Comparison of ENCODE assay signal across 12 mouse cellular contexts in genomic region chr19:6857391-6858005, GRCm38 (mm10). TPM values are rescaled to one million over a fixed set of nuclear protein-coding genes. Genes with fewer than 3 reads are reported as not detected.
DNase-seq lines count a peak whose midpoint lies in the region; ATAC-seq and TF ChIP-seq lines count a peak whose summit lies in the region.
"Had no signal": no experiment of that assay in that cellular context is flagged by ENCODE, and none has a peak within 500 bp of the region (broad histone marks: within the 10 kb centered on the region; RNA-seq: fewer than 3 reads in every experiment).

No protein-coding gene starts in this region.

- no peak overlapping the region for H3K9ac ChIP-seq in hindbrain, postnatal 0 days (replicated peaks; ENCODE audit: low read length)
- no peak overlapping the region for H3K9ac ChIP-seq in liver, embryonic 15.5 days
- H3K9ac ChIP-seq: hindbrain, embryonic 15.5 days; kidney, embryonic 15.5 days had no signal

- no peak overlapping the region for H3K4me3 ChIP-seq in hindbrain, embryonic 10.5 days
- no peak overlapping the region for H3K4me3 ChIP-seq in hindbrain, postnatal 0 days (ENCODE audit: low read length)
- peak overlapping the region; percentile 72 for H3K4me3 ChIP-seq in G1E (ENCODE audit: low read depth, low read length)
- H3K4me3 ChIP-seq in liver, embryonic 15.5 days (replicated peaks) = peak overlapping the region; percentile 20
- H3K4me3 ChIP-seq: erythroblast, embryonic 14.5 days; hindbrain, embryonic 15.5 days; kidney, embryonic 15.5 days; layer of hippocampus, adult 2 months had no signal

- H3K9me3 ChIP-seq in hindbrain, embryonic 10.5 days = no peaks in the 10 kb centered on the region
- no peaks in the 10 kb centered on the region for H3K9me3 ChIP-seq in hindbrain, postnatal 0 days (ENCODE audit: low read length)
- no peaks in the 10 kb centered on the region for H3K9me3 ChIP-seq in G1E (replicated peaks)
- no peaks in the 10 kb centered on the region for H3K9me3 ChIP-seq in liver, embryonic 15.5 days (replicated peaks)
- H3K9me3 ChIP-seq: hindbrain, embryonic 15.5 days; kidney, embryonic 15.5 days had no signal

- no peak for ATAC-seq in hindbrain, postnatal 0 days
- no peak for ATAC-seq in G1E (ENCODE audit: extremely low read depth, insufficient number of reproducible peaks, low FRiP score, poor library complexity, severe bottlenecking)
- no peak for ATAC-seq in liver, embryonic 15.5 days (ENCODE audit: insufficient read depth)

- peaks cover 55% of the 10 kb centered on the region for H3K27me3 ChIP-seq in hindbrain, embryonic 10.5 days (ENCODE audit: insufficient read depth, poor library complexity, severe bottlenecking)
- no peaks in the 10 kb centered on the region for H3K27me3 ChIP-seq in hindbrain, postnatal 0 days (ENCODE audit: insufficient read depth, low read length)
- H3K27me3 ChIP-seq in G1E (ENCODE audit: insufficient read depth, low read length) = no peaks in the 10 kb centered on the region
- H3K27me3 ChIP-seq in liver, embryonic 15.5 days = 0 out of 2 replicates have a peak, but pooled peaks cover 14% of the 10 kb centered on the region

- no peak for TF ChIP-seq CTCF in hindbrain, postnatal 0 days (IDR thresholded peaks at IDR 0.05; ENCODE audit: low read depth)
- no peak for TF ChIP-seq CTCF in G1E (IDR thresholded peaks at IDR 0.05; ENCODE audit: low read depth, low read length)

- no peak for DNase-seq in hindbrain, embryonic 10.5 days (ENCODE audit: low spot score)
- DNase-seq in hindbrain, postnatal 0 days (ENCODE audit: low spot score) = no peak
- peak; percentile 53 for DNase-seq in 416B (ENCODE audit: low read depth)
- DNase-seq in G1E (ENCODE audit: low spot score) = peak; percentile 54
- no peak for DNase-seq in cerebellum, adult 8-10 months
- no peak for DNase-seq in natural killer cell, adult 2 months (ENCODE audit: low spot score in 2 of 2)
- no peak for DNase-seq in frontal cortex, postnatal 25 days (ENCODE audit: low spot score in 2 of 2)

- H3K36me3 ChIP-seq in hindbrain, embryonic 10.5 days = no peaks in the 10 kb centered on the region
- no peaks in the 10 kb centered on the region for H3K36me3 ChIP-seq in hindbrain, postnatal 0 days (ENCODE audit: insufficient read depth, low read length)
- peaks cover 70% of the 10 kb centered on the region for H3K36me3 ChIP-seq in G1E (replicated peaks)
- no peaks in the 10 kb centered on the region for H3K36me3 ChIP-seq in liver, embryonic 15.5 days (replicated peaks)
- H3K36me3 ChIP-seq: hindbrain, embryonic 15.5 days; kidney, embryonic 15.5 days had no signal

- H3K27ac ChIP-seq in hindbrain, embryonic 10.5 days = peak overlapping the region; percentile 40; the same call in 1 of the 2 replicates
- H3K27ac ChIP-seq in hindbrain, postnatal 0 days = no peak overlapping the region
- no peak overlapping the region; the same call in 1 of the 2 replicates for H3K27ac ChIP-seq in liver, embryonic 15.5 days (replicated peaks)
- H3K27ac ChIP-seq: hindbrain, embryonic 15.5 days; kidney, embryonic 15.5 days had no signal

- 74% methylated on average over 9 of the region's 9 CpGs for WGBS in hindbrain, embryonic 10.5 days
- WGBS in hindbrain, postnatal 0 days = 68% methylated on average over 9 of the region's 9 CpGs
- 25% methylated on average over 9 of the region's 9 CpGs for WGBS in liver, embryonic 15.5 days (ENCODE audit: insufficient replicate concordance)

- peaks cover 37% of the 10 kb centered on the region for H3K4me1 ChIP-seq in hindbrain, embryonic 10.5 days (replicated peaks)
- H3K4me1 ChIP-seq in hindbrain, postnatal 0 days (ENCODE audit: insufficient read depth, low read length) = peaks cover 6% of the 10 kb centered on the region; the same call in 1 of the 2 replicates
- H3K4me1 ChIP-seq in G1E (ENCODE audit: insufficient read depth, low read depth, low read length) = peaks cover 81% of the 10 kb centered on the region
- H3K4me1 ChIP-seq in liver, embryonic 15.5 days (replicated peaks) = peaks cover 31% of the 10 kb centered on the region

- no peak overlapping the region for H3K4me2 ChIP-seq in hindbrain, postnatal 0 days (ENCODE audit: low read depth, low read length)
- H3K4me2 ChIP-seq in liver, embryonic 15.5 days = peak overlapping the region; percentile 36
- H3K4me2 ChIP-seq: hindbrain, embryonic 15.5 days; kidney, embryonic 15.5 days had no signal

RNA-seq across cellular contexts. Expression of gene Ccdc88b, which starts 0.5 kb away (rescaled TPM):
- polyA plus RNA-seq in hindbrain, embryonic 10.5 days (2016; fragmentation: Nextera tagmentation; extraction: Ambion mirVana) = 0.37 and 1.2 TPM in 2 replicates
- 1.8 and 2.2 TPM in 2 replicates for total RNA-seq in hindbrain, postnatal 0 days (2014; rRNA removed)
- polyA plus RNA-seq in hindbrain, postnatal 0 days (2015; fragmentation: Nextera tagmentation; extraction: Ambion mirVana) = 1.2 and 1.5 TPM in 2 replicates
- 14.6 and 18.8 TPM in 2 replicates for total RNA-seq in G1E (2014; fragmentation: Nextera tagmentation)
- 54.3 and 65.7 TPM in 2 replicates for total RNA-seq in G1E (2017)
- 102 and 124 TPM in 2 replicates for polyA plus RNA-seq in G1E (2012)
- 2.5 and 2.8 TPM in 2 replicates for polyA plus RNA-seq in liver, embryonic 15.5 days (2015; fragmentation: Nextera tagmentation; extraction: Ambion mirVana)

RNA-seq across cellular contexts. Expression of gene Rps6ka4, which starts 17.1 kb away (rescaled TPM):
- 6.2 and 7.7 TPM in 2 replicates for polyA plus RNA-seq in hindbrain, embryonic 10.5 days (2016; fragmentation: Nextera tagmentation; extraction: Ambion mirVana)
- total RNA-seq in hindbrain, postnatal 0 days (2014; rRNA removed) = 26.0 and 27.7 TPM in 2 replicates
- polyA plus RNA-seq in hindbrain, postnatal 0 days (2015; fragmentation: Nextera tagmentation; extraction: Ambion mirVana) = 19.5 and 22.1 TPM in 2 replicates
- total RNA-seq in G1E (2014; fragmentation: Nextera tagmentation) (3.6 and 9.6 TPM in 2 replicates), G1E (2017) (7.2 and 9.8 TPM in 2 replicates)
- 29.5 and 37.6 TPM in 2 replicates for polyA plus RNA-seq in G1E (2012)
- 6.3 TPM in 2 replicates for polyA plus RNA-seq in liver, embryonic 15.5 days (2015; fragmentation: Nextera tagmentation; extraction: Ambion mirVana)

RNA-seq across cellular contexts. Expression of gene Trmt112, which starts 52.0 kb away (rescaled TPM):
- 148 and 157 TPM in 2 replicates for polyA plus RNA-seq in hindbrain, embryonic 10.5 days (2016; fragmentation: Nextera tagmentation; extraction: Ambion mirVana)
- 61.7 and 68.6 TPM in 2 replicates for total RNA-seq in hindbrain, postnatal 0 days (2014; rRNA removed)
- 109 and 111 TPM in 2 replicates for polyA plus RNA-seq in hindbrain, postnatal 0 days (2015; fragmentation: Nextera tagmentation; extraction: Ambion mirVana)
- total RNA-seq in G1E (2014; fragmentation: Nextera tagmentation) (191 and 244 TPM in 2 replicates), G1E (2017) (286 and 298 TPM in 2 replicates)
- polyA plus RNA-seq in G1E (2012) = 261 and 287 TPM in 2 replicates
- 59.7 and 67.9 TPM in 2 replicates for polyA plus RNA-seq in liver, embryonic 15.5 days (2015; fragmentation: Nextera tagmentation; extraction: Ambion mirVana)

RNA-seq across cellular contexts. Expression of gene Prdx5, which starts 52.4 kb away (rescaled TPM):
- polyA plus RNA-seq in hindbrain, embryonic 10.5 days (2016; fragmentation: Nextera tagmentation; extraction: Ambion mirVana) = 155 and 196 TPM in 2 replicates
- 184 and 228 TPM in 2 replicates for total RNA-seq in hindbrain, postnatal 0 days (2014; rRNA removed)
- polyA plus RNA-seq in hindbrain, postnatal 0 days (2015; fragmentation: Nextera tagmentation; extraction: Ambion mirVana) = 587 and 589 TPM in 2 replicates
- total RNA-seq in G1E (2014; fragmentation: Nextera tagmentation) = 53.7 and 59.2 TPM in 2 replicates
- total RNA-seq in G1E (2017) = 210 and 225 TPM in 2 replicates
- polyA plus RNA-seq in G1E (2012) = 208 and 211 TPM in 2 replicates
- polyA plus RNA-seq in liver, embryonic 15.5 days (2015; fragmentation: Nextera tagmentation; extraction: Ambion mirVana) = 144 and 151 TPM in 2 replicates

Comparison
In these comparisons a context has a peak if more than half of its experiments do, and no peak if none do; other contexts are left out.
1. DNase-seq: peak in 416B (single experiment) and G1E (single experiment); none in hindbrain, embryonic 10.5 days (single experiment), hindbrain, postnatal 0 days (single experiment), cerebellum, adult 8-10 months (single experiment), natural killer cell, adult 2 months (0 of 2) and frontal cortex, postnatal 25 days (0 of 2).
2. H3K4me3 ChIP-seq: peak in G1E (single experiment) and liver, embryonic 15.5 days (single experiment); none in hindbrain, embryonic 10.5 days (single experiment) and hindbrain, postnatal 0 days (single experiment).
3. RNA of gene Ccdc88b, which starts 0.5 kb away (polyA plus RNA-seq): 102 to 124 TPM in G1E; 2.5 to 2.8 TPM in liver, embryonic 15.5 days, 1.2 to 1.5 TPM in hindbrain, postnatal 0 days and 0.37 to 1.2 TPM in hindbrain, embryonic 10.5 days; every median in the first group is over 10 times any median in the second.